Mouse (Mus musculus) heart, postnatal 10 days (tissue): ENCODE measurements around the gene Itpripl1. TPM values are rescaled to one million over a fixed set of nuclear protein-coding genes. Genes with fewer than 3 reads are reported as not detected.
A peak's percentile ranks its signal among the peaks of the same experiment; 100 is the strongest.
"Not testable (repeated sequence)": the region's sequence is repeated elsewhere in the genome, so short reads cannot be mapped to it uniquely, and the experiment has no call there.

Source experiments
- DNase-seq, 2 experiments: peaks; one replicate each; pipeline ENCODE4 v3.0.0; 2021
- intact Hi-C: fragments of 180-260 bp; cut with DNase I; formaldehyde crosslinking; loops from one replicate; pipeline ENCODE4 v1.15.1; 2025
- total RNA-seq, 2 experiments: library from RNA; stranded (reverse); gene quantifications; 2 replicates each; pipeline ENCODE4 v1.2.3; 2021

The Itpripl1 gene
- total RNA-seq = 10 to 100 TPM; 14.1 to 15.3 TPM

DNA sequence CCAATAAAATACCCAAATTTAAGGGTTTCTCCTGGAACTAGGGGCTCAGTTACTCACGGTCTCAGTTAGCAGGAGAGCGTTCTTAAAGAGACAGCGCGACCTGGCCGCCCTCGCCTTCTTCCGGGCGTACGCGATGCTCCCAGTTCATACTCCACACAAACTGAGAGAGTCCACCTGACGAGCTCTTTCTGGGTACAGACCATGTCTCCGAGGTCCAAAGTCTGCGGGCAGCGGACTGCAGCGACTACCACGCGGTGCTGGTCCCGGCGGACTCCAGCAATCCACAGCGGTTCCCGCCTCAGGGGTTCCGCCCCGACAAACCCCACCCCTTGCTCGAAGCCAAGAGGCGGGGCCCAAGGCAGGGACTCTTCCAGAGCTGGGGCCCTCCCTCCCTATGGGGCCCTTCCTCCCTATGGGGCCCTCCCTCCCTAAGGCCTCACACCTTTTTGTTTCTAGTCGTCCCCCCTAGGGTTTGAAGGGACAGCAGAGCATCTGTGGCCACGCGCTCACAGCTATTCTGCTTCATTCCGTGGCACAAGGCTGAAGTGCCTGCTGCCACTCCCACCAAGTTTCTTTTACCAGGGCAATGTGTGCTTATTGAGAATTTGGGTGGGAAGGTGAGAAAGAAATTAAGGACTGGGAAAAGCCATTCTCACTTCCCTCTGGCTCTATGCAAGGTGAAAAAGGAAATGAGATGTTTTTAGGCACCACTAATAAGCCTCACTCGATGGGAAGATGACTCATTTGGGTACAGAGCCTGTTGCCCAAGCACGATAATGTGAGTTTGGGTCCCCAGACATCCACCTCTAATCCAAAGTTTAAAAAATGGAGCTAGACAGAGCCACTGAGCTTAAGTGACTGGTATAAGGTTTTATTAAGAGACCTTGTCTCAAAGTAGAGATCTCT lies at the start of gene Itpripl1:
TSS of gene Itpripl1 (minus strand) at position 285 of the 906 bp plus-strand sequence.
- intact Hi-C loops = no loop called here
- peak; percentile 84 to 85 for DNase-seq

- DNase-seq = no peak
- intact Hi-C loops = no loop called here
Measured at GRCm38 (mm10) chr2:127189574-127189973, 46.3 kb upstream of the Itpripl1 start.

- DNase-seq = peak; percentile 89 to 90
- intact Hi-C loops = no loop called here
Measured at GRCm38 (mm10) chr2:127182598-127183381, 39.5 kb upstream of the Itpripl1 start.

- intact Hi-C loops = loop anchor here (1.0 kb wide), 1 partner anchor 39 kb away; no protein-coding TSS in a partner anchor
Measured at GRCm38 (mm10) chr2:127166261-127166660, 23.0 kb upstream of the Itpripl1 start.

GRCm38 (mm10) chr2:127165675-127166074 lies 22.4 kb upstream of the Itpripl1 start:
- DNase-seq = peak in 1 of 2 experiments; percentile 15
- intact Hi-C loops = loop anchor here (1.0 to 2.0 kb wide), 2 partner anchors 40 to 175 kb away; no protein-coding TSS in a partner anchor

More at GRCm38 (mm10) chr2:127166261-127166660, 23.0 kb upstream of the Itpripl1 start:
- peak; percentile 40 to 67 for DNase-seq

GRCm38 (mm10) chr2:127145699-127146098 lies 2.5 kb upstream of the Itpripl1 start:
- intact Hi-C loops = no loop called here
- no peak for DNase-seq

DNA sequence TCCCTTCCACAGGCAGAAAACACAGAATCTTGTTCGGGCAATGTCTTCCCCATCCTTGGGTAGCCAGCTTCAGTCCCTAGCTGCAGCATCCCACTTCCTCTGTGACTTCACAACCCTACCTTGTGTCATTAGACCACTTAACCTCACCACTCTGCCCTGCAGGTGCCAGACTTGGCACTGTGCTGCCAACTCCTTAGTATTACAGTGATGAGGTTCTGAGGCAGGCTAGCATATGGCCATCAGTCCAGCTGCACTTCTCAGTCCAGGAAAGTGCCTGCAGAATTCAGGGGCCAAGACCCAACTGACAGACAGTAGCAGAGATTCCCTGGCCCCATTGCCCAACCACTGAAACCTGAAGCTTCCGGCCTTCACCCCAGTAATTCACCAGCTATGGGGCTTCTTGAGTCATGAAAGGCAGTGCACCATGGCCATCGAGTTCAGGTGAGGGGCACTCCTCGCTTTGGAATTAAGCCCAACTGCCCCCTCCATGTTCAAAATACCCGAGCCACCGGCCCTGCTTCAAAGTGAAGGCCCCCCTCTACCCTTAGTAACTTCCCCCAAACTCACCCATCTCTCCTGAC lies 575 bp downstream of the Itpripl1 start:
- intact Hi-C loops = no loop called here

DNA sequence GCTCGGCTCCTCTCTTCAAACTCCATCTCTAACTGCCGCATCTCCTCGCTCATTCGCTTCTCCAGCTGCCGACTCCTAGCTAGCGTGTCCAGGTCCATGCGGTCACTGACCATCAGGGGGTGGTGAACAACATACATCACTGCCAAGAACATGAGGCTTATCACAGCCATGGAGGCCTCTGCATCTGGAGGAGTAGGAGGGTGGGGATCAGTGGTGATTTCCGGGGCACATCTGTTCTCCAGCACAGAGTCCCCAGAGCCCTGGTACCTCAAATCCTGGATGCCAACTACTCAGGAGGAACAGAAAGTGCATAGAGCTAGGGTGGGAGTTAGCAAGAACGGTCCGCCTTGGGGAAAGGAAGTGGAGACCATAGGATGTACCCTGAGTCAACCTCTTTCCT lies 1.2 kb downstream of the Itpripl1 start:
- DNase-seq = peak; percentile 39 to 47
- intact Hi-C loops = no loop called here

More for the DNA sequence above, 575 bp downstream of the Itpripl1 start:
- no peak for DNase-seq

DNA sequence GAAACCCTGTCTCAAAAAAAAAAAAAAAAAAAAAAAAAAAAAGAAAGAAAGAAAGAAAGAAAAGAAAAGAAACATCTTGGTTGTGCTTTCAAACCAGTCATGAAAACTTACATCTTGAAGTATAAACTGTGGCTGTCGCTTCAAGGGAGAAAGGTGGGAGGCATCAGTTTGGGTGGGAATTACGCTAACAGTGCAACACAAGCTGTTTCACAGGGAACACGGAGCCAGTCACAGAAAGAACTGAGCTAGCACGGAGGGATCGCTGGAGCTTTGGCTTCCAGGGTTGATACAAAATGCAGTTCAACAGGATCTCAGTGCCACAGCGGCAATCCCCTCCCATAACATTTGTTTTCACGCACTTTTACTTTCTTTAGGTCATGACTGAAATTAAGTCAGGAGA lies 3.2 kb downstream of the Itpripl1 start:
- intact Hi-C loops = no loop called here
- no peak for DNase-seq

- DNase-seq = no peak
- intact Hi-C loops = no loop called here
Measured at GRCm38 (mm10) chr2:127139605-127140004, 3.6 kb downstream of the Itpripl1 start.

DNA sequence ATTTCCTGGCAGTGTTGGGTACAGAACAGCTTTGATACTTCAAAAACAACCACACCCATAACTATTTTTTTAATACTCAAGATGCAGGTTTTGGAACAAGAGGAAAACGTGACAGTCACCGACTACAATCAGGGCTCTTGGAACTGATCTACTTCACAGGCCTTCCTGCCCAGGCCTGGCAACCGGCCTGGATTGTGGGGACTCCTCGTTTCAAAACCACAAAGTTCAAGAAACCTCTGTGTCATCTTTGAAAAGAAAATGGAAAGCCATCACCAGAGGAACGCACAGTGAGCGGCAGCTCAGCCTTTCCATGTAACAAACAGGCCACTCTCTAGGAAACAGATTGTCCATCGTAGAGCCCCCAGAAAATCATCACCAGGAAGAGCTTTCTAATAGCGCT lies 4.1 kb downstream of the Itpripl1 start:
- intact Hi-C loops = no loop called here
- peak in 1 of 2 experiments; percentile 55 for DNase-seq

GRCm38 (mm10) chr2:127138449-127138848 lies 4.8 kb downstream of the Itpripl1 start:
- intact Hi-C loops = no loop called here
- no peak for DNase-seq

DNA sequence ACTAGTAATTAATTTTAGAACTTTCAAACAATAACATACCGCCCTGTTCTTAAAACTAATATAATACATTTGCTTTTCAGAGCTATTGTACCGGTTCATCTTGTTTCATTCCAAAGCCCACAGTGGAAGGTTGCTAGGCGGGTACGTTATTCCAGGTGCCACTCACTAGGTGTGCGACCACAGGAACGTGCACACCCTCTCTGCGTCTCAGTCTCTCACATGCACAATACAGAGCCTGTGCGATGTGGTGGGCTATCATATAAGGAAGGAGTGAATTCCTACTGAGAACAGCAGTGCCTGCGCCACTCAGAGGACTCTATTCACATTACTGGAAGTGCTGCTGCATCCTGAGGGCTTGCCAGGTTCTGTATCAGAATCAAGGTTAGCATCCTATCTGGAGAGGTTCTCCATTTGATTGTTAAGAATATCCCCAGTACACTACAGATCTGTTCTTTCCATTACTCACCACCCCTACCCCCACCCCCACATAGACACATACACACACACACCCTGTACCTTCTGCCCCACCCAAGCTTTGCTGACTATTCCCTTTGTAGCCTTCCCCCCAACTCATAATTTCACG lies 5.3 kb downstream of the Itpripl1 start:
- intact Hi-C loops = no loop called here
- DNase-seq = no peak

DNA sequence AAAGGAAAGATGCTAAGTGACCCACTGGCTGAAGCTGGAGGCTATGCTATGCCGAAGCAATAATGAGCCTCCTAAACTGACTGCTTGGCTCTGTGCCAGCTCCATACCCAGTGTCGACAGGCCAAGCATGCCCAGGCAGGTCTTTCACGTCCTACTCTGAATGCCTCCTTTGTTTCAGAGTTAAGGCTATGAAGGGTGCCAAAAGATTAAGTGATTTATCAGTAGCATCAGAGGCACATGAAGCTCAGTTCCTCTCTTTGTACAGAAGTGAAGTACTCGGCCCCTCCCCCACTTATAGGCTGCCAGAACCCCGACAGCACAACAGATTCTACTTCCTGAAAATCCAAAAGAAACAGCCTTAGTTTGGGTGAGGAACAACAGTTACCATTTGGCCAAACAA lies 6.3 kb downstream of the Itpripl1 start:
- intact Hi-C loops = no loop called here
- peak; percentile 53 to 63 for DNase-seq

GRCm38 (mm10) chr2:127135255-127135654 lies 8.0 kb downstream of the Itpripl1 start:
- DNase-seq, intact Hi-C loops: not testable (repeated sequence)

- intact Hi-C loops = no loop called here
- DNase-seq = peak; percentile 96 to 97
Measured at GRCm38 (mm10) chr2:127133621-127134461, 9.4 kb downstream of the Itpripl1 start, which contains the start of gene Ncaph. Ncaph (minus strand) TSS chr2:127133954.

- intact Hi-C loops = no loop called here
- DNase-seq = no peak
Measured at GRCm38 (mm10) chr2:127131353-127131752, 11.9 kb downstream of the Itpripl1 start.

DNA sequence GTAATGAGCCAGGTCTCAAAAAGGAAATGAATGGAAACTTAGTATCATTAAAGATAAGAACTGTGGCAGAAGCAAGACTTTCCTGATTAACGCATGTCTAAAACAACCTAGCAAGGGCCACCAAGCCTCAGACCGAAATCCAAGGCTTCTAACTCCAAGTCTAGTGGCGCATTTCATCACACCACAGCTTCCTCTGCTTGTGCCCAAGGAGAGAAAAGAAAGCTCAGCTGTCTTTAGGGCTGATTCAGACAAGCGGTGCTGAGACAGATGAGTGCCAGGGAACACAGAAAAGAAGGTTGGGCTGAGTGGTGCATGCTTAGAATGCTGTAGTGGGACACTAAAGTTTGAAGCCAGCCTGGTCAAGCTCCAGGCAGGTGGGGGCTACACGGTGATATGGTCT lies 14.3 kb downstream of the Itpripl1 start:
- DNase-seq = no peak
- intact Hi-C loops = no loop called here

DNA sequence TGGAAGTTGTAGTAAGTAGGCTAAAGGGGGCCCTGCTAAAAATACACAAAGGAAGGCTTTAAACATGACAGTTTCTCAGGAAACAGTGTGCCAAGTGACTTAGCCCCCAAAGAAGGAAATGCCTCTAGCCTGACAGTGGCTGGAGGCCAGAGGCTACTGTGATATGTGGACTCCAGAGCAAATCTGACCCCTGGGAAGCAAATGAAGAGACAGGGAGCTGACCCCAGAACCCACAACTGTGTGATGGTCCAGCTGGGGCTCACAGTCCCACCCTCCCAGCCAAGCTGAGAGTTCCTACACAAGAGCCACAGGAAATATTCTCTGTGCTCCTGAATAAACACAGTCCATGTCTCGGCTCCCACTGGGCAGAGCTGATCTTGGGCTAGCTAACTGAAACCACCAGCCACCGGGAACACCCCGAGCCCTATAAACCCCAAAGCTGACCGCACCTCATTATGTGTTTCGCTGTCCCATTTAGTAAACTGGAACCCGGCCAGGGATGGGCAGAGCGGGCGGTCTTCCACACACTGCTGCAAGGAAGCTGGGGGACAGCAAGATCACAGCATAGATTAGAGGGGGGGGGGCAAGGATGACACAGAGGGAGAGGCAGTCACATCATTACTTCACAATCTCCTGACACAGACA lies 21.5 kb downstream of the Itpripl1 start:
- intact Hi-C loops = no loop called here

More for the DNA sequence above, 21.5 kb downstream of the Itpripl1 start:
- DNase-seq = peak; percentile 42 to 56
